8 mouse cellular contexts compared by ENCODE assay signal in genomic region chr3:33904854-33905678, GRCm38 (mm10).
DNase-seq lines count a peak whose midpoint lies in the region; ATAC-seq and TF ChIP-seq lines count a peak whose summit lies in the region.

No protein-coding gene starts in this region.

- no peak overlapping the region for H3K9ac ChIP-seq in intestine, embryonic 15.5 days
- no peak overlapping the region for H3K9ac ChIP-seq in intestine, embryonic 16.5 days (ENCODE audit: low read depth, low read length)
- H3K9ac ChIP-seq in neural tube, embryonic 11.5 days (ENCODE audit: low read length), result no peak overlapping the region
- no peak overlapping the region for H3K9ac ChIP-seq in liver, postnatal 0 days (replicated peaks)

- no peaks in the 10 kb centered on the region for H3K4me1 ChIP-seq in intestine, embryonic 15.5 days (replicated peaks)
- no peaks in the 10 kb centered on the region for H3K4me1 ChIP-seq in intestine, embryonic 16.5 days (ENCODE audit: control insufficient read depth, insufficient read depth, low read length)
- H3K4me1 ChIP-seq in neural tube, embryonic 11.5 days (ENCODE audit: control insufficient read depth, insufficient read depth, low read length), result no peaks in the 10 kb centered on the region
- no peaks in the 10 kb centered on the region for H3K4me1 ChIP-seq in liver, postnatal 0 days (ENCODE audit: insufficient read depth)

- no peak overlapping the region for H3K27ac ChIP-seq in intestine, embryonic 15.5 days
- H3K27ac ChIP-seq in intestine, embryonic 16.5 days (ENCODE audit: low read length), result no peak overlapping the region
- H3K27ac ChIP-seq in neural tube, embryonic 11.5 days (ENCODE audit: low read depth, low read length), result no peak overlapping the region
- no peak overlapping the region for H3K27ac ChIP-seq in liver, postnatal 0 days (ENCODE audit: low read depth)

- ATAC-seq in intestine, embryonic 15.5 days, result peak; percentile 65
- ATAC-seq in intestine, embryonic 16.5 days, result no peak
- ATAC-seq in neural tube, embryonic 11.5 days (ENCODE audit: insufficient read depth, low FRiP score, low TSS enrichment), result peak; percentile 92
- no peak for ATAC-seq in liver, postnatal 0 days
- ATAC-seq in CD4-positive, CD25-positive, alpha-beta regulatory T cell, adult 4 months, result no peak

- TF ChIP-seq CTCF in liver, postnatal 0 days (IDR thresholded peaks at IDR 0.05; ENCODE audit: low read depth), result no peak

- H3K4me2 ChIP-seq in intestine, embryonic 15.5 days (replicated peaks), result peak overlapping the region; percentile 38
- H3K4me2 ChIP-seq in intestine, embryonic 16.5 days (ENCODE audit: low read depth, low read length), result no peak overlapping the region
- peak overlapping the region; percentile 8 for H3K4me2 ChIP-seq in neural tube, embryonic 11.5 days (ENCODE audit: low read depth)
- H3K4me2 ChIP-seq in liver, postnatal 0 days (ENCODE audit: low read depth, low read length), result no peak overlapping the region

- H3K9me3 ChIP-seq in intestine, embryonic 15.5 days, result no peaks in the 10 kb centered on the region
- H3K9me3 ChIP-seq in intestine, embryonic 16.5 days (ENCODE audit: control insufficient read depth, low read length), result no peaks in the 10 kb centered on the region
- H3K9me3 ChIP-seq in neural tube, embryonic 11.5 days (ENCODE audit: control insufficient read depth, low read length), result no peaks in the 10 kb centered on the region
- H3K9me3 ChIP-seq in liver, postnatal 0 days (ENCODE audit: low read length), result no peaks in the 10 kb centered on the region

- whole genome bisulfite sequencing in intestine, embryonic 15.5 days, result 47% methylated on average over 22 of the region's 22 CpGs
- WGBS in intestine, embryonic 16.5 days, result 37% methylated on average over 22 of the region's 22 CpGs
- 35% methylated on average over 22 of the region's 22 CpGs for WGBS in neural tube, embryonic 11.5 days
- WGBS in liver, postnatal 0 days (ENCODE audit: insufficient replicate concordance), result 51% methylated on average over 22 of the region's 22 CpGs

- no peak overlapping the region for H3K4me3 ChIP-seq in intestine, embryonic 15.5 days (replicated peaks)
- no peak overlapping the region for H3K4me3 ChIP-seq in intestine, embryonic 16.5 days (ENCODE audit: low read length)
- no peak overlapping the region for H3K4me3 ChIP-seq in neural tube, embryonic 11.5 days (ENCODE audit: low read depth, low read length)
- H3K4me3 ChIP-seq in liver, postnatal 0 days (ENCODE audit: low read depth, low read length), result no peak overlapping the region

- no peaks in the 10 kb centered on the region for H3K36me3 ChIP-seq in intestine, embryonic 15.5 days
- no peaks in the 10 kb centered on the region for H3K36me3 ChIP-seq in intestine, embryonic 16.5 days (ENCODE audit: control insufficient read depth, insufficient read depth, low read length)
- no peaks in the 10 kb centered on the region for H3K36me3 ChIP-seq in neural tube, embryonic 11.5 days (ENCODE audit: control insufficient read depth, insufficient read depth, low read length)
- H3K36me3 ChIP-seq in liver, postnatal 0 days (replicated peaks; ENCODE audit: insufficient read depth, low read length), result no peaks in the 10 kb centered on the region

- DNase-seq in embryo, embryonic 10 days (ENCODE audit: low spot score), result peak; percentile 70
- DNase-seq in forelimb bud, embryonic 11.5 days (ENCODE audit: low read depth, low spot score), result peak; percentile 27
- peak; percentile 78 for DNase-seq in neural tube, embryonic 11.5 days (ENCODE audit: low spot score)
- no peak for DNase-seq in liver, postnatal 0 days
- no peak for DNase-seq in adrenal gland, adult 18-20 months (ENCODE audit: low spot score in 2 of 2)

- no peak for TF ChIP-seq EP300 in liver, postnatal 0 days (IDR thresholded peaks at IDR 0.05; ENCODE audit: low read depth)

- H3K27me3 ChIP-seq in intestine, embryonic 15.5 days (replicated peaks), result no peaks in the 10 kb centered on the region; the same call in 1 of the 2 replicates
- H3K27me3 ChIP-seq in intestine, embryonic 16.5 days (replicated peaks; ENCODE audit: control insufficient read depth, insufficient read depth, low read length), result no peaks in the 10 kb centered on the region
- H3K27me3 ChIP-seq in neural tube, embryonic 11.5 days (ENCODE audit: control insufficient read depth, insufficient read depth, low read length), result peaks cover 40% of the 10 kb centered on the region
- H3K27me3 ChIP-seq in liver, postnatal 0 days (ENCODE audit: insufficient read depth, low read length), result no peaks in the 10 kb centered on the region

Comparison
In these comparisons a context has a peak if more than half of its experiments do, and no peak if none do; other contexts are left out.
1. ATAC-seq: peak in intestine, embryonic 15.5 days (single experiment) and neural tube, embryonic 11.5 days (single experiment); none in intestine, embryonic 16.5 days (single experiment), liver, postnatal 0 days (single experiment) and CD4-positive, CD25-positive, alpha-beta regulatory T cell, adult 4 months (single experiment).
2. H3K4me2 ChIP-seq: peak in intestine, embryonic 15.5 days (single experiment) and neural tube, embryonic 11.5 days (single experiment); none in intestine, embryonic 16.5 days (single experiment) and liver, postnatal 0 days (single experiment).
3. DNase-seq: peak in embryo, embryonic 10 days (single experiment), forelimb bud, embryonic 11.5 days (single experiment) and neural tube, embryonic 11.5 days (single experiment); none in liver, postnatal 0 days (single experiment) and adrenal gland, adult 18-20 months (0 of 2).